Mouse (Mus musculus): ENCODE data around the gene Ralbp1.

- no peak for TF ChIP-seq GATA1 (IDR thresholded peaks at IDR 0.05; ENCODE audit: low read length)
- TF ChIP-seq TAL1 (IDR thresholded peaks at IDR 0.05; ENCODE audit: low read length) = no peak
These were observed 10.4 kb upstream of the Ralbp1 start for GRCm38 (mm10) chr17:65896016-65896415.

Data from erythroblast, embryonic 14.5 days (primary cell).